Mouse (Mus musculus) thymus, adult 2 months (tissue): ENCODE measurements around the gene Shank2.

Experiments
- CTCF ChIP-seq: fragments of 200-500 bp; IDR thresholded peaks from 2 replicates; pipeline ENCODE4 v1.5.1; 2012; ENCODE audit warnings: mild to moderate bottlenecking, control low read depth, low read length, moderate library complexity, borderline replicate concordance; ENCODE audit not compliant: control insufficient read depth, poor library complexity, insufficient read depth; ENCODE audit errors: extremely low read depth
- POLR2A ChIP-seq: fragments of 200-500 bp; IDR thresholded peaks from 2 replicates; pipeline ENCODE4 v1.6.1; 2012; ENCODE audit warnings: mild to moderate bottlenecking, low read length, control low read depth, moderate library complexity; ENCODE audit not compliant: control insufficient read depth, poor library complexity, insufficient read depth; ENCODE audit errors: extremely low read depth

- TF ChIP-seq CTCF (no peak), POLR2A (no peak)
Measured at GRCm38 (mm10) chr7:144294239-144295200, 292.8 kb downstream of the Shank2 start.
